Mouse (Mus musculus) CH12.LX (cell line): ENCODE data around the gene Ebi3. TPM values are rescaled to one million over a fixed set of nuclear protein-coding genes. Genes with fewer than 3 reads are reported as not detected.

Experiments
- DNase-seq: peaks from one replicate; pipeline ENCODE4 v3.0.0-alpha.2; 2013; ENCODE audit errors: extremely low read depth
- H3K27ac ChIP-seq: 2 replicates; pipeline ENCODE4 v1.5.1; 2012; ENCODE audit warnings: low read depth, mild to moderate bottlenecking, control low read depth, moderate library complexity; ENCODE audit not compliant: insufficient read depth
- H3K27me3 ChIP-seq: replicated peaks from 2 replicates; pipeline ENCODE3; 2012; ENCODE audit warnings: inconsistent platforms
- H3K36me3 ChIP-seq, 2 experiments: replicated peaks in 1 of 2; 2 replicates each; pipeline versions ENCODE3 to v1.6.1; 2012; ENCODE audit warnings: inconsistent platforms in 1 of 2, low read length in 1 of 2, mild to moderate bottlenecking in 1 of 2, mixed read lengths in 1 of 2, moderate library complexity in 1 of 2; ENCODE audit not compliant: control insufficient read depth in 1 of 2, insufficient read depth in 1 of 2
- H3K4me1 ChIP-seq, 2 experiments: 2 replicates each; pipeline ENCODE4 v1.6.1; 2012; ENCODE audit warnings: inconsistent platforms in 1 of 2, moderate library complexity in 1 of 2; ENCODE audit not compliant: insufficient read depth in 2 of 2, control insufficient read depth in 1 of 2
- H3K4me2 ChIP-seq: 2 replicates; pipeline ENCODE4 v1.6.1; 2012; ENCODE audit warnings: low read depth, mild to moderate bottlenecking, control low read depth; ENCODE audit not compliant: poor library complexity, insufficient read depth, severe bottlenecking
- H3K4me3 ChIP-seq, 3 experiments: fragments of 150-350 bp in 1 of 3; sonication (generic) in 1 of 3; replicated peaks in 1 of 3; 2 replicates each; pipeline versions ENCODE3 to v1.5.1; 2011 to 2012; ENCODE audit warnings: low read depth in 2 of 3, low read length in 2 of 3, mild to moderate bottlenecking in 2 of 3, moderate library complexity in 2 of 3, control low read depth in 1 of 3, improper control_type of control experiment in 1 of 3, inconsistent platforms in 1 of 3, mixed read lengths in 1 of 3; ENCODE audit not compliant: poor library complexity in 1 of 3
- H3K79me2 ChIP-seq: replicated peaks from 2 replicates; pipeline ENCODE4 v1.6.1; 2012; ENCODE audit warnings: mild to moderate bottlenecking, moderate library complexity; ENCODE audit not compliant: control insufficient read depth, poor library complexity, insufficient read depth, severe bottlenecking; ENCODE audit errors: extremely low read depth
- H3K9ac ChIP-seq: 2 replicates; pipeline ENCODE4 v1.6.1; 2012; ENCODE audit warnings: low read depth, mild to moderate bottlenecking, control low read depth, moderate library complexity; ENCODE audit not compliant: insufficient read depth
- H3K9me3 ChIP-seq: replicated peaks from 2 replicates; pipeline ENCODE3; 2012; ENCODE audit warnings: low read length, inconsistent platforms, mixed read lengths
- CHD2 ChIP-seq: IDR thresholded peaks from 2 replicates; pipeline ENCODE4 v1.6.1; 2011; ENCODE audit warnings: low read length, improper control_type of control experiment
- CTCF ChIP-seq, 2 experiments: IDR thresholded peaks in 1 of 2; conservative IDR thresholded peaks in 1 of 2; 2 replicates each; pipeline ENCODE4 v1.5.1; 2011 to 2012; ENCODE audit warnings: low read depth in 2 of 2, low read length in 2 of 2, improper control_type of control experiment in 1 of 2, inconsistent platforms in 1 of 2, mild to moderate bottlenecking in 1 of 2, moderate library complexity in 1 of 2
- E2F4 ChIP-seq: IDR thresholded peaks from 2 replicates; pipeline ENCODE4 v1.6.1; 2011; ENCODE audit warnings: low read depth, low read length, improper control_type of control experiment; ENCODE audit not compliant: insufficient replicate concordance
- ELF1 ChIP-seq: IDR thresholded peaks from 2 replicates; pipeline ENCODE4 v1.6.1; 2014; ENCODE audit warnings: low read depth, mild to moderate bottlenecking, inconsistent platforms, low read length, improper control_type of control experiment
- HCFC1 ChIP-seq: IDR thresholded peaks from 2 replicates; pipeline ENCODE4 v1.6.1; 2012; ENCODE audit warnings: low read depth, mild to moderate bottlenecking, inconsistent platforms, low read length, improper control_type of control experiment
- IRF4 ChIP-seq: IDR thresholded peaks from 2 replicates; pipeline ENCODE4 v1.6.1; 2014; ENCODE audit warnings: low read depth, mild to moderate bottlenecking, inconsistent platforms, low read length, improper control_type of control experiment
- MAZ ChIP-seq: IDR thresholded peaks from 2 replicates; pipeline ENCODE4 v1.6.1; 2012; ENCODE audit warnings: low read depth, mild to moderate bottlenecking, inconsistent platforms, low read length, improper control_type of control experiment, moderate library complexity
- MEF2A ChIP-seq: IDR thresholded peaks from 2 replicates; pipeline ENCODE4 v1.6.1; 2014; ENCODE audit warnings: low read depth, mild to moderate bottlenecking, inconsistent platforms, low read length, improper control_type of control experiment, borderline replicate concordance
- POLR2A ChIP-seq: IDR thresholded peaks from 2 replicates; pipeline ENCODE4 v1.6.1; 2011; ENCODE audit warnings: low read depth, mild to moderate bottlenecking, improper control_type of control experiment, low read length
- POLR2AphosphoS2 ChIP-seq: IDR thresholded peaks from 2 replicates; pipeline ENCODE4 v1.6.1; 2011; ENCODE audit warnings: low read depth, low read length, improper control_type of control experiment
- RAD21 ChIP-seq: IDR thresholded peaks from 2 replicates; pipeline ENCODE4 v1.6.1; 2011; ENCODE audit warnings: low read depth, mild to moderate bottlenecking, low read length, improper control_type of control experiment, moderate library complexity
- SMC3 ChIP-seq: IDR thresholded peaks from 2 replicates; pipeline ENCODE4 v1.6.1; 2011; ENCODE audit warnings: low read depth, low read length, improper control_type of control experiment
- UBTF ChIP-seq: IDR thresholded peaks from 2 replicates; pipeline ENCODE4 v1.6.1; 2012; ENCODE audit warnings: low read depth, mild to moderate bottlenecking, inconsistent platforms, low read length, improper control_type of control experiment, moderate library complexity
- USF1 ChIP-seq: IDR thresholded peaks from 2 replicates; pipeline ENCODE4 v1.6.1; 2014; ENCODE audit warnings: low read depth, mild to moderate bottlenecking, inconsistent platforms, low read length, improper control_type of control experiment
- dilution Hi-C: fragments of 300-500 bp; cut with MboI; formaldehyde crosslinking; loops from 2 replicates; pipeline ENCODE4 v1.14.3; 2020; ENCODE audit warnings: low sequenced_read_pairs; ENCODE audit not compliant: extremely low pct_unique_long_range_greater_than_20kb, extremely low pct_ligation_motif_present
- in situ Hi-C: fragments of 300-500 bp; cut with MboI; formaldehyde crosslinking; loops from 3 replicates; pipeline ENCODE4 v1.14.3; 2019; ENCODE audit warnings: low sequenced_read_pairs, low pct_ligation_motif_present, low pct_unique_long_range_greater_than_20kb, mixed read lengths
- polyA plus RNA-seq: library from polyadenylated mRNA; unstranded; fragments of >175 nt; gene quantifications from 2 replicates; pipeline ENCODE4 v1.2.1, GENCODE M21; 2012; ENCODE audit warnings: low read depth; ENCODE audit not compliant: insufficient read length
- total RNA-seq, 2 experiments: library from RNA; depleted of rRNA; stranded (reverse); fragments of 300-350 nt in 1 of 2; fragments of >200 nt in 1 of 2; gene quantifications; 2 replicates each; pipeline ENCODE4 v1.2.3; 2012 to 2014

Ebi3 gene
- total and polyA plus RNA-seq, 3 experiments, result 60.3 to 207 (median 105) TPM

DNA sequence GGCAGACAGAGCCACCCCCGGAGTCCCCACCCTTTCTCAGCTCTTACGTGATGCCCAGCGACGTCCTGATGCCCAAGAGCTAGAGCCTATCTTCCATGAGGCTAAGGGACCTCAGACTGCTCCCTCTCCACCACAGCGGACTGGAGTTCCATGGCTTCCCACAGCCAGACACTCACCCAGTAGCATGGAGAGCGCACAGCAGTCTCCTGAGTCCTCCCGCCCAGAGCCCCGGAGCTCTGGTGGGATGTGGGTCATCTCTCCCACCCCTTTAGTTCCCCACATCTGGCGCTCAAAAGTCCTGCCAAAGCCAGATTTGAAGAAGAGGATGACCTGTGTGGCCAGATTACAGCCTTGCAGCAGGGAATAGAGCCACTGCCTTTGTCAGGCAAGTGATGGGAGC lies 1.8 kb upstream of the Ebi3 start:
- Histone ChIP-seq H3K4me2 (no peak overlapping the region), H3K27me3 (no peaks in the 10 kb centered on the region), H3K9me3 (no peaks in the 10 kb centered on the region), H3K27ac (peak overlapping the region; percentile 84), H3K36me3 (peaks cover 12 to 16% of the 10 kb centered on the region in 2 experiments), H3K79me2 (peaks cover 28% of the 10 kb centered on the region), H3K4me1 (peaks cover 34 to 63% of the 10 kb centered on the region in 2 experiments), H3K4me3 (no peak overlapping the region), H3K9ac (no peak overlapping the region)
- in situ Hi-C loops, result loop anchor here (10.0 kb wide), 1 partner anchor 56 kb away; the partner anchor contains the start of gene Zfp959
- no peak for DNase-seq
- TF ChIP-seq POLR2A, result no peak
- no peak for TF ChIP-seq RAD21
- no peak for TF ChIP-seq USF1
- TF ChIP-seq ELF1, result no peak
- TF ChIP-seq CTCF (conservative IDR thresholded peaks at IDR 0.05 in 1 of 2, IDR thresholded peaks at IDR 0.05 in 1 of 2; ENCODE audit: low read depth in 2 of 2, low read length in 2 of 2), result no peak
- dilution Hi-C loops, result no loop called here

- H3K9me3 ChIP-seq, result no peaks in the 10 kb centered on the region
- peak; percentile 73 for DNase-seq
- H3K4me2 ChIP-seq, result peak overlapping the region; percentile 42
- H3K4me3 ChIP-seq, result peak overlapping the region; percentile 68 to 75 (median 72)
- H3K36me3 ChIP-seq, result peaks cover 23 to 29% of the 10 kb centered on the region in 2 experiments
- peaks cover 38 to 64% of the 10 kb centered on the region in 2 experiments for H3K4me1 ChIP-seq
- H3K79me2 ChIP-seq, result peaks cover 32% of the 10 kb centered on the region
- TF ChIP-seq MEF2A (no peak), HCFC1 (no peak), IRF4 (no peak), SMC3 (0 out of 2 replicates have a peak, but pooled peaks have one; percentile 1), POLR2AphosphoS2 (no peak), CHD2 (peak; percentile 51; the same call in 1 of the 2 replicates), E2F4 (no peak), RAD21 (no peak; the same call in 1 of the 2 replicates), MAZ (peak; percentile 87; the same call in 1 of the 2 replicates), UBTF (0 out of 2 replicates have a peak, but pooled peaks have one; percentile 26)
- TF ChIP-seq, all 38 proteins: peak for 4
- peak overlapping the region; percentile 11 for H3K9ac ChIP-seq
- dilution Hi-C loops (no loop called here), in situ Hi-C loops (loop anchor here (10.0 kb wide), 1 partner anchor 57 kb away; the partner anchor contains the start of gene Zfp959)
- no peaks in the 10 kb centered on the region for H3K27me3 ChIP-seq
- peak overlapping the region; percentile 97 for H3K27ac ChIP-seq
These were observed 399 bp upstream of the Ebi3 start for GRCm38 (mm10) chr17:55952041-55952440.
